Mouse (Mus musculus) thymus, adult 2 months (tissue): ENCODE measurements around the gene Scube3. TPM values are rescaled to one million over a fixed set of nuclear protein-coding genes. Genes with fewer than 3 reads are reported as not detected.

Experiments
- DNase-seq: peaks from one replicate; pipeline ENCODE4 v3.0.0; 2021
- H3K27ac ChIP-seq: fragments of 200-500 bp; 2 replicates; pipeline ENCODE4 v1.5.1; 2012; ENCODE audit warnings: low read length, control low read depth; ENCODE audit not compliant: control insufficient read depth, insufficient read depth
- H3K27me3 ChIP-seq: fragments of 200-500 bp; 2 replicates; pipeline ENCODE4 v1.6.1; 2012; ENCODE audit warnings: mild to moderate bottlenecking, low read length, moderate library complexity, mixed read lengths; ENCODE audit not compliant: control insufficient read depth, insufficient read depth
- H3K36me3 ChIP-seq: fragments of 200-500 bp; 2 replicates; pipeline ENCODE4 v1.6.1; 2012; ENCODE audit warnings: mild to moderate bottlenecking, low read length, moderate library complexity; ENCODE audit not compliant: control insufficient read depth, insufficient read depth
- H3K4me1 ChIP-seq: fragments of 200-500 bp; replicated peaks from 2 replicates; pipeline ENCODE4 v1.6.1; 2012; ENCODE audit warnings: low read length; ENCODE audit not compliant: control insufficient read depth, insufficient read depth
- H3K4me3 ChIP-seq: fragments of 200-500 bp; 2 replicates; pipeline ENCODE4 v1.5.1; 2012; ENCODE audit warnings: mild to moderate bottlenecking, low read length, control low read depth, moderate library complexity; ENCODE audit not compliant: control insufficient read depth, insufficient read depth
- CTCF ChIP-seq: fragments of 200-500 bp; IDR thresholded peaks from 2 replicates; pipeline ENCODE4 v1.5.1; 2012; ENCODE audit warnings: mild to moderate bottlenecking, control low read depth, low read length, moderate library complexity, borderline replicate concordance; ENCODE audit not compliant: control insufficient read depth, poor library complexity, insufficient read depth; ENCODE audit errors: extremely low read depth
- POLR2A ChIP-seq: fragments of 200-500 bp; IDR thresholded peaks from 2 replicates; pipeline ENCODE4 v1.6.1; 2012; ENCODE audit warnings: mild to moderate bottlenecking, low read length, control low read depth, moderate library complexity; ENCODE audit not compliant: control insufficient read depth, poor library complexity, insufficient read depth; ENCODE audit errors: extremely low read depth
- WGBS: fragments of 180-500 bp; shearing (Covaris S2); methylation state at CpG from one replicate; pipeline ENCODE4 v1.1.7; 2018; 5-methylcytosine and 5-hydroxymethylcytosine counted together
- polyA plus RNA-seq: library from polyadenylated mRNA; depleted of rRNA; stranded (reverse); fragments of >200 nt; gene quantifications from 2 replicates; pipeline ENCODE4 v1.2.3, GENCODE M21; 2012

Scube3 gene
- polyA plus RNA-seq, 1 experiment = 1.6 TPM

- Histone ChIP-seq H3K27me3 (peaks cover 16% of the 10 kb centered on the region), H3K4me3 (no peak overlapping the region), H3K36me3 (no peaks in the 10 kb centered on the region), H3K4me1 (peaks cover 7% of the 10 kb centered on the region; the same call in 1 of the 2 replicates), H3K27ac (no peak overlapping the region)
- DNase-seq = no peak
- TF ChIP-seq POLR2A = no peak
- TF ChIP-seq CTCF = no peak
- 82% methylated on average over 9 of the region's 9 CpGs for WGBS
Measured at GRCm38 (mm10) chr17:28138685-28139084, 3.3 kb upstream of the Scube3 start.

DNA sequence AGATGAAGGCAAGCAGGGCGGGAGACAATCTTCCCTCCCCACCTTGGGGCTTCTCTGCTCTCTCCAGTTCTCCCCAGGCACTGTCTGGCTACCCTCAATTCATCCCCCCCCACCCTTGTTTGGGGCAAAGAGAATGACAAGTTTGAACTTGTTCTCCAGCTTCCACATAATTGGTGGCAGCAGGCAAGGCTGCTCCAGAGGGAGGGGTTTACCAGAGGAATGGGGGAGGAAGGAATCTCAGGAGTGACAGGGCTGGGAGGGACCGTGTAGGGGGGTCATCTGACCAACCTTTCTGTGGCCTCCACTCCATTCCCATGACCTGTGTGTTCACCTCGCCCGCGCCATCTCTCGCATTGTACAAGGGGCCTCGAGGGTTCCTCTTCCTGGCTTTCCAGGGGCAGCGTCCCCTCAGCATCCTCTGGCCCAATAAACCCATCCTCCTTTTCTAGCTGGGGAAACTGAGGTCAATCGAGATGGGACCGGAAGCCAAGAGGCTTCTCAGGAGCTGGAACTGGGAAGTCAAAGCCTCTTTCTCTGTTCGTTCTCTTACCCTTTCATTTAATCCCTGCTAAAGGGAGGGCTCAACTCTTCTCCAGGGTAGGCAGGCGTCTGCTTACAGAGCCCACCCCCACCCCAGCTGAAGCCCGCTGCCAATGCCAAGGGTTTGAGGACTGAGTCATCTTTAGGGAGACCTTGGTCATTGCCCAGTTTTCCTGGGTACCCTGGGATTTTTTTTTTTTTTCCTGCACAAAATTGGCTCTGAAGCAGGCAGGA lies 1.3 kb upstream of the Scube3 start:
- no peak overlapping the region for H3K27ac ChIP-seq
- no peak for TF ChIP-seq CTCF
- TF ChIP-seq POLR2A = no peak
- no peak overlapping the region for H3K4me3 ChIP-seq
- no peak for DNase-seq
- peaks cover 22% of the 10 kb centered on the region for H3K27me3 ChIP-seq
- no peaks in the 10 kb centered on the region for H3K36me3 ChIP-seq
- H3K4me1 ChIP-seq = peaks cover 8% of the 10 kb centered on the region; the same call in 1 of the 2 replicates
- WGBS = 54% methylated on average over 13 of the region's 13 CpGs

DNA sequence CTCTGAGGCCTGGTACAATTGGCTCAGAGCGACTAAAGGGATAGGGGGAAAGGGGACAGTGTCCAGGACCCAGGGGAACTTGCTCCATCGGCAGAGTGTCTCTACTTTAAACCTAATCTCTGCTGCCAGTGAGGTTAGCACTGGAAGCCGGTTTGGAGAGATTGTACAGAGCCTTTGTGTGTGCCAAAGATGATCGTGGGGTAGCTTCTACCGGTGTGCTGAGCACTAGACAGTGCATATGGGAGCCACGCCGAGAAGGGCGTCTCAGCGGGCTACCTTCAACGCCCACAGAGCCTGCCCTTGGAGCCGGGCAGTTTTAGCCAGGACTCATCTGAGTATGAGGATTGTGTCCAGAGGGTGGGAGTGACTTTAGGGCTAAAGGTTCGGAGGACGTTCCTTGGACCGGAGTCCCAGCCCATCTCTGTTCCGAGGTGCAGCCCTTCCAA lies 713 bp upstream of the Scube3 start:
- Histone ChIP-seq H3K4me3 (no peak overlapping the region), H3K4me1 (peaks cover 8% of the 10 kb centered on the region; the same call in 1 of the 2 replicates), H3K36me3 (no peaks in the 10 kb centered on the region), H3K27ac (no peak overlapping the region), H3K27me3 (peaks cover 22% of the 10 kb centered on the region)
- 19% methylated on average over 15 of the region's 15 CpGs for WGBS
- DNase-seq = no peak
- TF ChIP-seq CTCF (no peak), POLR2A (no peak)

- peaks cover 22% of the 10 kb centered on the region for H3K27me3 ChIP-seq
Measured at GRCm38 (mm10) chr17:28142700-28143610, 1.0 kb downstream of the Scube3 start.

DNA sequence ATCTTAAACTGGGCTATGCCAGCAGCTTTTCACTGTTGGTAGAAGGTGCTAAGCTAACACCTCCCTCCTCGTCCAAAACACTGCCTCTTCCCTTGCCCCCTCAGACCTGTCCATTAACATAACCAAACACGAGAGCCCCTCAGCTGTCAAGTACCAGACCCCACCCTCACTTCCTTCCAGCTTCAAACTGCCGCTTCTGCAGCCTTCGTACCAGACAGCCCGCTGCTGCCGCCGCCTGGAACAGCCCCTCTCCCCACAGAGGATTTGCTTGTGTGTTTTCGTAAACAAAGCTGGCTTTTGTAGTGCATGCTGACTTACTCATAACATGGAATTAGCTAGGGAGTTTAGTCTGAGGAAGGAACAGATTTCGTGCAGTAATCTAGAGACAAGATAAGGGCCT lies 1.8 kb downstream of the Scube3 start:
- Histone ChIP-seq H3K27me3 (peaks cover 22% of the 10 kb centered on the region), H3K4me1 (peaks cover 8% of the 10 kb centered on the region; the same call in 1 of the 2 replicates), H3K27ac (no peak overlapping the region), H3K36me3 (no peaks in the 10 kb centered on the region), H3K4me3 (no peak overlapping the region)
- no peak for TF ChIP-seq POLR2A
- no peak for TF ChIP-seq CTCF
- DNase-seq = peak; percentile 33
- WGBS = under 1% methylated on average over 9 of the region's 9 CpGs

More at GRCm38 (mm10) chr17:28142700-28143610, 1.0 kb downstream of the Scube3 start:
- TF ChIP-seq POLR2A = no peak
- no peak for TF ChIP-seq CTCF
- H3K4me1 ChIP-seq = peaks cover 8% of the 10 kb centered on the region; the same call in 1 of the 2 replicates
- DNase-seq = no peak
- H3K4me3 ChIP-seq = peak overlapping the region; percentile 43; the same call in 1 of the 2 replicates
- WGBS = 6% methylated on average over 33 of the region's 33 CpGs
- H3K36me3 ChIP-seq = no peaks in the 10 kb centered on the region
- H3K27ac ChIP-seq = no peak overlapping the region

GRCm38 (mm10) chr17:28144241-28144640 lies 2.3 kb downstream of the Scube3 start:
- 42% methylated on average over 6 of the region's 6 CpGs for WGBS
- H3K27me3 ChIP-seq = peaks cover 22% of the 10 kb centered on the region

More at GRCm38 (mm10) chr17:28144241-28144640, 2.3 kb downstream of the Scube3 start:
- no peak for TF ChIP-seq POLR2A
- Histone ChIP-seq H3K27ac (no peak overlapping the region), H3K4me3 (no peak overlapping the region), H3K4me1 (peaks cover 8% of the 10 kb centered on the region; the same call in 1 of the 2 replicates), H3K36me3 (no peaks in the 10 kb centered on the region)
- DNase-seq = no peak
